Mouse (Mus musculus): ENCODE measurements around the gene Gm12216.

- no peak for TF ChIP-seq E2F4 (IDR thresholded peaks at IDR 0.05; ENCODE audit: insufficient read depth)
- TF ChIP-seq TCF12 (IDR thresholded peaks at IDR 0.05; ENCODE audit: insufficient read depth, poor library complexity, severe bottlenecking), result no peak
- TF ChIP-seq MAX (IDR thresholded peaks at IDR 0.05; ENCODE audit: low read depth), result no peak
- no peak for TF ChIP-seq MYOG (IDR thresholded peaks at IDR 0.05; ENCODE audit: control insufficient read depth in 1 of 3, insufficient read depth in 1 of 3, insufficient read length in 2 of 3, low read depth in 2 of 3)
- no peak for TF ChIP-seq POLR2A (IDR thresholded peaks at IDR 0.05; ENCODE audit: insufficient read length, low read depth)
- no peak for TF ChIP-seq USF1 (IDR thresholded peaks at IDR 0.05; ENCODE audit: low read depth)
- TF ChIP-seq POLR2AphosphoS2 (IDR thresholded peaks at IDR 0.05; ENCODE audit: insufficient read length, low read depth), result no peak
- TF ChIP-seq TCF3 (IDR thresholded peaks at IDR 0.05; ENCODE audit: insufficient read length, low read depth), result no peak
Observed at GRCm38 (mm10) chr11:53858058-53858760, 847 bp downstream of the Gm12216 start.

Data from myocyte (in vitro differentiated cells).